Mouse (Mus musculus): ENCODE measurements around the gene Kcnv2.

The Kcnv2 gene

GRCm38 (mm10) chr19:27364521-27364931 is 42.1 kb downstream of the Kcnv2 start:
- no peak for DNase-seq (ENCODE audit: low read depth in 1 of 2, low spot score in 2 of 2)

DNA sequence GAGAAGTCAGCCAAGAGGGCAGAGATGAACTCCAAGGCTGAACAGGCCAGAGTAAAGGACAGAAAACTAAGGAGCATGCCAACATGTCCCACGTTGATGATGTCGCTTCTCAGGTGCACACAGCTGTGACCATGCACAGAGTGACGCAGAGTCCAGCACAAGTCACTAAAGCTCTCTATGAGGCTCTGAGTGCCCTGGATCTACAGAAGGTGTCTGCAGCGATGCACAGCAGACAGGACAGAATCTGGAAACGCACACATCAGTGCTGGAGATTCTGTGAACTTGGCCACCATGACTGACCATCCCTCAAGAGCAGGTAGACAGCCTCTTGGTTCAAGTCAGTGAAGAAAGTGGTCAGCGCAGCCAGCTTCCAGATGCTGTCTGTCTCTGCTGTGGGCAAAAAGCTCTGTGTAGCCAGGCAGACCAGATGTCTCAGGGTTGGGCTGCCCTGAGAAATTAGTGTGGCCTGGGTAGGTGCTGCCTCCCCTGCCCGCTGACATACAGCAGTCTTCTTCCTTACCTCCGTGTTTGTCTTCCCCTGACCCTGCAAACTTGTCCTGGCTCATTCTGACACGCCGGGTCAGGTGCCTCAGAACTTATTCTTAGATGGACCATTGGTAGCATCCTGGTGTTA is 43.8 kb downstream of the Kcnv2 start:
- DNase-seq (ENCODE audit: low read depth in 1 of 2, low spot score in 2 of 2) = no peak

GRCm38 (mm10) chr19:27369461-27370135 is 47.2 kb downstream of the Kcnv2 start:
- no peak for DNase-seq (ENCODE audit: low read depth in 1 of 2, low spot score in 2 of 2)

DNA sequence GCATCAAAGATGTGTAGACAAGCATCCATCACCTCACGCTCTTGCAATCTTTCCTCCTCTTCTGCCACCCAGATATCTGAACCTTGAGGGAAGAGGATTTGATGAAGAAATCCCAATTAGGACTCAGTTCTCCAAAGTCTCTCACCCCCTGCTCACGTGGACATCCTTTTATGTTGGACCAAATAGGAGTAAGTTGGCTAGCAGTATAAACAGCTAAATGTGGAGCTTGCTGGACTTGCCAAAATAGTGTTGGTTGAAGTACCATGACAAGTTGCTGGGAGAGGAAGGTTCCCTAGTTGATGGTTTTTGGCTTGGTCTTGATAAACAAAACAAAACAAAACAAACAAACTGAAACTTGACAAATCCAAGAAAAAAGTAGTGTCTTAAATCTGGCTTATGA is 47.8 kb downstream of the Kcnv2 start:
- DNase-seq (ENCODE audit: low read depth in 1 of 2, low spot score in 2 of 2) = no peak

DNA sequence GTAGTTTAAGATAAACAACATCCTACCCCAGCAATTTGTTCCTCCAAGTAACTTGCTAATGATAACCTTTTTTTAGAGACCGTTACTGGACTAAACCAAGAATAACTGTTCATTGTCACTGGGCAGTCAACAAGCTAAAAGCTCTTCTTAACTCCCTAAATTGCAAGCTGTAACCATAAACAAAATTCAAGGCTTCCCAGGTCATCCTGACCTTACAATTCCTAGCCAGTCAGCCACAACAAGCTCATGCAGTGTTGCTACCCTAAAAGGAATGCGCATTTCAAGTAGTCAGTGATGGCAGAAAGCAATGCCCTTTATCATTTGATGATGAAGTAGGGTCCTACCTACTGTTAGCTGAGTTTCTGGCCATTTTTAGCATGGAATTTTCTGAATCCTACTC is 48.4 kb downstream of the Kcnv2 start:
- no peak for DNase-seq (ENCODE audit: low read depth in 1 of 2, low spot score in 2 of 2)

DNA sequence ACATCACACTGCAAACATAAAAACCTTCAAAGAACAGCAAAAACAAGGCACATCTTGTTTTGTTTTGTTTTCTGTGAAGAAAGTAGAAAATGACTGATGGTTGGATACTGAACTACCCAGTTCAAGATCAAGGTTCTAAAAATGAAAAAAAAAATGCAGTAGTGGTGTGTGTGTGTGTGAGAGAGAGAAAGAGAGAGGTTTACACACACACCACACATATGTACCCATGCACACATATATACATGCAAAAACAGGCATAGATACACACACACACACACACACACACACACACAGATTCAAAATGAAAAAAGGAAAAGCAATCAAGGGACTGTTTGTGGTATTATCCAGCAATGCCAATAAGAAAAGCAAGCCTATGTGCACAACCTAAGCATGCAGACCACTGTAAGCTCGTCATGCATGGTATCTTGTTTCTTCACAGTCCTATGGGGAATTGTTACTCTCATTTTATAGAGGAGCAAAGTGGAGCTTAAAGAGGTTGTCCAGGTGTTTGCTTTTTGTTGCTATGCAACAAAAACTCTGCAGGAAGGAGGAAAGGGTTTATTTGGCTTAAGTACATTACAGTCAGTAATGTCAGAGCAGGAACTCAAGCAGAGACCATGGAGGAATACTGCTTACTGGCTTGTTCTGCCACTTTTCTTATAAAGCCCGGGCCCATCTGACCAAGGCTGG is 57.5 kb downstream of the Kcnv2 start:
- no peak for DNase-seq (ENCODE audit: low read depth in 1 of 2, low spot score in 2 of 2)

DNA sequence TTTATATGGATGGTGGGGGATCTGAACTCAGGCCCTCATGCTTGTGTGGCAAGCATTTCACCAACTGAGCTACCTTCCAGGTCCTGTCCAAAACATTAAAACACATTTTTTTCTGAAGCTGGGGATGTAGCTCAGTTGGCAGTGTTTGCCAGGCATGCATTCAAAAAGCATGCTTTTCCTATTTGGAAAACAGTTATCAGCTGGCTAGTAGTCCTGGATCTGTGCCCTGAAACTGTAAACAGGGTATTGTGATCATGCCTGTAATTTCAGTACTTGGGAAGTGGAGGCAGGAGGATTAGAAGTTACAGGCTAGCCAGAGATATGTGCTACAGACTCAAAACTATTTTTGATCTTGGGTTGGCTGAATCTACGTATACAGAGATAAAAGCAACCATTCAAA is 59.7 kb downstream of the Kcnv2 start:
- DNase-seq (ENCODE audit: low read depth in 1 of 2, low spot score in 2 of 2) = no peak

- no peak for DNase-seq (ENCODE audit: low read depth in 1 of 2, low spot score in 2 of 2)
Measured at GRCm38 (mm10) chr19:27383266-27383665, 60.9 kb downstream of the Kcnv2 start.

DNA sequence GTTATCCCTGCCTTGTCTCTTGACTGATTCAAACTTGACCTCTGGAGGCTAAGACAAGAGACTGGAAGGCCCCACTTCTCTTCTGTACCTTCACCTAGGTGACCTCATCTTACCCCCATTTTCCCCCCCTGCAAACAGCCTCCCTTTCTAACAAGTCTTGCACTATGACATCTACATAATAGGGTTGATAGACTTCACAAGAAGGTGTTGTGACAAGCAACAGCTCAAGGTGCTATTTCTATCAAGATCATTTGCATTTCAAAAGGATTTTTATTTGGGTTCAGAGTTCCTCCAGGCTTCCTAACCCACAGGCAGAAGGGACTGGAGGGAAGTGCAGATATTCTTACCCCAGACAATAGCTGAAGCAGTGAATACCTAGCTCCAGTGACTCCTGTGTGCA is 62.9 kb downstream of the Kcnv2 start:
- no peak for DNase-seq (ENCODE audit: low read depth in 1 of 2, low spot score in 2 of 2)
